Mouse (Mus musculus) ovary, adult 10 weeks (tissue): ENCODE measurements around the gene Klf7. TPM values are rescaled to one million over a fixed set of nuclear protein-coding genes. Genes with fewer than 3 reads are reported as not detected.

Source experiments
- polyA plus RNA-seq: library from polyadenylated mRNA; stranded (reverse); fragments of 350-450 nt; fragmentation: Illumina TruSeq; extraction: RNeasy Lipid Tissue Mini Kit (QIAGEN cat#74804); gene quantifications from one replicate; pipeline ENCODE4 v1.2.3, GENCODE M21; 2014

The Klf7 gene
- polyA plus RNA-seq, result 17.6 TPM

GRCm38 (mm10) chr1:64121559-64122465 lies at the start of gene Klf7:
Klf7 (minus strand) TSS chr1:64122282.

